Mouse (Mus musculus) ZHBTc4 (cell line): ENCODE measurements around the gene Cwc27.

Experiments used
- DNase-seq: peaks from one replicate; pipeline ENCODE4 v3.0.0-alpha.2; 2011; ENCODE audit warnings: low read depth, low spot score

The Cwc27 gene

DNA sequence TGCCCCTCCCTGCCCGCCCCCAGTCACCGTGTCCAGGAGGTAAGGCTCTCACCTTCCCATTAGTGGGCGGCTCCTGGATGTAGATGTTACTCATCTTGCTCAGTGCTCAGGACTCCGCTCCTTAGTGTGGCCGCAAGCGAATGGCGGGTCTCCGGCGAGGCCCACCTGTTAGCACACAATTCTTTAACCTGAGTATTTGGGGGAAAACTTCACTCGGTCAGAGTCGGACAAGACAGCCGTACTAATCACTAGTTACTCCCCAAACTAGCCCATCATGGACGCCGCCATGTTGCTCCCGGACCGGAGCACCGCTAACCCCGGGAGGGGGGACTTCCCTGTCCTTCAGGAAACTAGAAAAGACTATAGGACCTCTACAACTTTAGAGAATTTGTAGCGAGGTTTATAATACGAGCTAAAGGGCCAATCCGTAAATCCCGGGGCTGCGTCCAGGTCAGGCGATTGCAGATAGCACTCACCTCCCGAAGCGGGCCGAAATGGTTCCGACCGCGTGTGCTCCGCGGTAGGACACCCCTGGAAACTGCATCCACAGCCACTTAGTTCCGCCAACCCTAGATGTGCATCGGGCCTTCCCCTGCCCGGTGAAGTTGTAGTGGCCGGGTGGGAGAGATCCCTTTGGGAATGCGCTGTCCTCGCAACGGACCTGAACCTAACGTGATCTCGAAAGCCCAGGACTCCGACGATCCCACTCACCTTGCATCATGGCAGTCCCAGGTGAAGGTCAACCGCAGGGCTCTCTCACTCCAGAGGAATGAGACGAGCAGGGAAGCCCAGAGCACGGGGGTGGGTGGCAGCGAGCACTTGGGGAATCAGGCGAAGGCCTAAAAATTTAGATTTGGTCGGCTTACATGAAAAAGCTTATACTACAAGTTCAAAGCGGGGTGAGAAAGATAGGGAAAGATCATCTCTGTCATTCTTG, at the start of gene Cwc27:
TSS of gene Cwc27 (minus strand) at position 508 of the 937 bp plus-strand sequence.
- DNase-seq = peak; percentile 93

DNA sequence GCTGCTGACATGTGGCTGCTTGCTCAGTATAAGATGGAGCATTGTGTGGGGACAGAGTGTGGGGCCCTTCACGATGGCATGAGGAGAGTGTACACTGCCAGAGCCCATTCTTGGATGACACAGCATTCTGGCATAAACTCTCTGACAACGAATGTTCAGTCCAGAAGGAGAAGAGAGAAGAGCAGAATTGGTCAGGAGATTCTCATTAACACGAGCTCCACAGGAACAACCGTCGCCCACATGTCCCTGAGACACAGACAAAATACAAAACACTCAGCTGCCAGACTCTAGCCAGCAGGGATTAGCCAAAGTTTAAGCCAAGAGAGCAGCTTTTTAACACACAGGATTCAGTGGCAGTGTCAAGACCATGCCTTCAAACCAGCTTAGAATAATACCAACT, 49.8 kb upstream of the Cwc27 start:
- no peak for DNase-seq

DNA sequence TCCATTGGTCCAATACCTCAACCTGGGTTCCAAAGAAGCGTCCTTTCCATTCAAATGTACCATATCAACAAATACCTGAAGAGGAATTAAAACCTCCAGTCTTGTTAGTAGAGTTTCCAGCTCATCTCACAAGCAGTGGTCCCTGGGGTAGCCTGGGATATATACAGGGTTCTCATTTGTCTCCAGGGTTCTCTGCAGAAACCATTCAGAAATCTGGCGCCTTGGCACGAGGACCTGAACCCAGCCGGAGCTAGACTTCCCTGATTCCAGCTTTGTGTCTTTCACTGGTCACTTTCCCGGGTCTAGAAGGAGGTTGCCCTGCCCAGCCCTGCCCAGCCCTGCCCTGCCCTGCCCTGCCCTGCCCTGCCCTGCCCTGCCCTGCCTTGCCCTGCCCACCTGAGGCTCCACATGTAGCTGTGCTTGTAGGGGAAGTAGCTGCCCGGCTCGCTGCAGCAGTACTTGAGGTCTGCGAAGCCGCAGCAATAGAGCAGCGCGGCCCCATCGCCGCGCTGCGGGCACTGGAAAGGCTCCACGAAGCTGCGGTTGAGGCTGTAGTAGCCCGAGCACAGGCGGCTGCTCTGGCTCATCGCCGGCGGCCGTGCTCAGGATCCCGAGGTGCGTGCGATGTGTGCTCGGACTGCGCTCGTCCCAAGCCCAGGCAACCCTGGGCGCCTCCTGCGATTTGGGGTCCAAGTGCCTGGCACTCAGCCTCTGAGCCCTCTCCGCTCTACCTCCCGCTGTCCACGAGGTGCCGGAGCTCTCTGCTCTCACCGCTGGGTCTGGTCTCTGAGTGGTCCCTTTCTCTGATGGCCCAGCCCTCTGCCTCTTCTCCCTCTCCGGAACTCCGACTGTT, 46.4 kb upstream of the Cwc27 start, which contains the start of gene Shisal2b:
TSS of gene Shisal2b (minus strand) at position 767 of the 853 bp plus-strand sequence.
- peak; percentile 65 for DNase-seq

DNA sequence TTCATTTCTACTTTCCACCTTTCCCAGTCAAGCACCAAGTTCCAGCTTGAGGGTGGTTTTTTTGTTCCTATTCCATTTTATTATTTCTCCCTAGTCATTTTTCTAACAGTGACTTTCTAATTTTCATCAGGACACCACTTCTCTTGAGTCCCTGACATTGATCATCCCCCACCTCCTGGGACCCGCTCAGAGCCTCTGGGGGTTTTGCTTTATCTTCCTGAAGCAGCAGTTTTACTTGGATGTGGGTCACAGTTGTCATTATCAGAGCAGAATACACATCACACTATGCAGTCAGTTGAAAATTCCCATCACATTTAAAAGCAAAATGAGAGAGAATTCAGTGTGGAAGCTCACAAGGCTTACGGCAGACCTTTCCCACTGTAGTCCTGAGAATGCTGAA, 36.7 kb upstream of the Cwc27 start:
- no peak for DNase-seq

DNA sequence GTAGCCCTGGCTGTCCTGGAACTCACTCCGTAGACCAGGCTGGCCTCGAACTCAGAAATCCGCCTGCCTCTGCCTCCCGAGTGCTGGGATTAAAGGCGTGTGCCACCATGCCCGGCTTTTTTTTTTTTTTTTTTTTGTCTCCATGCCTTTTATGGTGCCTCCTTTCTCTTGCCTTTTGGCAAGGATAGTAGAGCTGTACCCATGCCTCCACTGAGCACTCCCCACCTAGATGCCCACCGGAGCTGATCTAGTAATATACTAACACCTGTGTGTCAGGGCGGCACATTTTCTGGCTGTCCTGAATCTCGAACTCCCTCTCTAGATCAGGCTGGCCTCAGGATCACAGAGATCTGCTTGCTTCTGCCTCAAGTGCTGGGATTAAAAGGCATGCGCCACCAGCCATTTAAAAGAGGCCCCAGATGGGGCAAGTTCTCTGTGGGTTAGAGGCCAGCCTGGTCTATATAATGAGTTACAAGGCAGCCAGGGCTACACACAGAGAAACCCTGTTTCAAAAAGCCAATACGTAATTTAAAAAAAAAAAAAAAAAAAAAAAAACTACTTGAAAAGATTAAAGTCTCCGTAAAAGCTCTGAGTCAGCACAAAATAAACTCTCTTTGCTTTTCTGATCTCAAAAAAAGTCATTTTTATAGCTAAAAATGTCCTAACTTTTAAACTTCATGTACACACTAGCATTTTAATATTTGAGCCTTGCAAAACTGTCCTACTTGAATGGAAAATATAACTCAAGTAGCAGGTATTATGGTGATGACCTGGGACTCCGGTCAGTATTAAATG, 26.6 kb upstream of the Cwc27 start:
- peak; percentile 22 for DNase-seq

DNA sequence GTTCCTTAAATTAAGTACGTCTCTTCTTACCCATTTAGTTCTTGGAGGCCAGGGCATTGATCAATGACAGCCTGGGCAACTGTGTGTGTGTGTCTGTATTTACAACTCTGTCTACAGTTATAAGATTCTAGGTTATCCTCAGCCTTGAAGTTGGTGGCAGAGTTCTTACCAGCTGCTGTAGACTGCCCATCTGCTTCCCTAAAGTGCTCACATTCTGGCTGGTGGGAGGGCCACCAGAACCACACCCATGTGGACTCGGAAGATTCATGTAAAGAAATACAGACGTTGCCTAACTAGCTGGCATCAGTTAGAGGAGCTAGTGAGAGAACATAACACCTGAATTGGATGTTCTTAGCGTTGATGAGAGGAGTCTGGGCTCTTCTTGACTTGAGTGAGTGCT, 25.0 kb upstream of the Cwc27 start:
- peak; percentile 12 for DNase-seq

DNA sequence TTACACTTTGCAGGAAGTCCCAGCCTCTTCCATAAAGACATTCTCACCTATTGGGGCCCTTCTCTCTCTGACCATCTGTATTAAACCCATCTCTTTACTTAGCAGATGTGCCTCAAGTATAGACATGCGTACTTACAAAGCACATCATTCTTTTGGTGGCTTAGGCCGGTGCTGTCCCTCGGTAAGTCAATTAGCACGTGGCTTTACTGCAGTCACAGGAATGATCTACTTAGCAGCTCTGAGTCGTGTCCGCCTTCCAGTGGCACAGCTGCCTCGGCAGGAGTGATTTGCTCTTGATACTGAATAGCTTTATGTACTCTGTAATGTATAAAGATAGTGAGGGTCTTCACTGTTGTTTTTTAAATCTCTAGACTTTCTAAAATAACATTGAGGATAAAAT, 20.7 kb upstream of the Cwc27 start:
- DNase-seq = no peak

DNA sequence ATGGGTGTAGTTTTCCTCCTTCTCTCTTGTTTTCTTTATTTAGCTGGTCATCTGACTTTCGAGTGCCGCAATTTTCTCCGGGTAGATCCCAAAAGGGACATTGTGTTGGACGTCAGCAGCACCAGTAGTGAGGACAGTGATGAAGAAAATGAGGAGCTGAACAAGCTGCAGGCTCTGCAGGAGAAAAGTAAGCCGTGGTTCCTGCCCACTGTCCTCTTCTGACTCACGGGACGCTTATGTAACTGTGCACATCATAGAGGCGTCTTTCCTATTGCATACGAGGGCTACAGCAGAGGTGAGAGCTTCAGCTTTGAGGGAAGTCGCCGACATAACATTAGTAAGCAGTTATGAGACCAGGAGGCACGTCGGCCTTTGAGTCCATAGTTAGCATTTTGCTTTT, 15.9 kb upstream of the Cwc27 start:
- no peak for DNase-seq

DNA sequence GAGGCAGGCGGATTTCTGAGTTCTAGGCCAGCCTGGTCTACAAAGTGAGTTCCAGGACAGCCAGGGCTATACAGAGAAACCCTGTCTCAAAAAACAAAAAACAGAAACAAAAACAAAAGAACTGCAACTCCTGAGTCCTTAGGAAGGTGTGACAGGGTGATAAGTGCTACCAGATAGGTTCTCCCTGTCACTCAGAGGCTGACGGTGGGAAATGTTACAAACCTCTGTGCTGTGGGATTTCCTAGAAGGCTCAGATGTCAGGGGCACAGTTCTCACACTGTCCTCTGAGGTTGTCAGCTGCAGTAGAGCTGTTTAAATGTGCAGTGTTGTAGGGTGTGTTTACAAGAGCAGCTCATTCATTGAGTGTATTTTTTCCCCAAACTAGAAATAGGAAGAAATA, 8.5 kb upstream of the Cwc27 start:
- no peak for DNase-seq

DNA sequence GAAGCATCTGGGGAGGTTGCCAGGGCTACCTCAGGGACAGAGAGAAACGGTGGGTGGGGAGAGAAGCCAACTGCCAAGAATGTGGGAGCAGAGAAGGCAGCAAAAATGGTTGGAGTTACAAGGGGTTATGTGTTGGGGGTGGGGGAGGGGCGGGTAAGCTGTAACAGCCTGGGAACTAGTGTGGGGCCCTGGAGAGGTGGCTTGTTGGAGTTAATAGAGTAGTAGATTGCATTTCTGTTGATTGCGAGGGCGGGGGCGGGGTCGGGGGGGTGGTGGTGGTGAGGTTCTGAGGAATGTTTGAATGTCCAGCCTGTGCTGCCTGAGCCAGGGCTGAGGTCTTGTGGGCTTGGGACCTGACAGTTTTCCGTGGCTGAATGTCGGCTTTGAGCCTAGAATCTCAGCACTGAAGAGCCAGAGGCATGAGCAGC, 5.5 kb upstream of the Cwc27 start:
- peak; percentile 65 for DNase-seq

DNA sequence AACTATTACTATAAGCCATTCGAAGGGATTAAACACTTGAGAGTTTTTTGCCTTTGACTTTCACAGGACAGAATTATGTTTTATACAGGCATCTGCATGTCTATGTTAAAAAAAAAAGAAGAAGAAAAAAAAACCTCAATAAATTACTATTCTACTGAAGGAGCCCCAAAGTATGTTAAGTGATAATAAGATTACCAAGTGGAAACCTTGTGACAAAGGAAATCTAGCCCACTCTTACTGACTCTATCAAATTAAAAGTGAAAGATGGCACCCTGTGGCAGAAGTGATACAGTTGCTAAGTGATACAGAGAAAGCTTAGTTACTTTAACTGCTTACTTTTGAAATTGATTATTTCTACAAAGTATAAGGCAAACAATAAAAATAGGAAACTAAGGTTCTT, 5.0 kb upstream of the Cwc27 start:
- no peak for DNase-seq

DNA sequence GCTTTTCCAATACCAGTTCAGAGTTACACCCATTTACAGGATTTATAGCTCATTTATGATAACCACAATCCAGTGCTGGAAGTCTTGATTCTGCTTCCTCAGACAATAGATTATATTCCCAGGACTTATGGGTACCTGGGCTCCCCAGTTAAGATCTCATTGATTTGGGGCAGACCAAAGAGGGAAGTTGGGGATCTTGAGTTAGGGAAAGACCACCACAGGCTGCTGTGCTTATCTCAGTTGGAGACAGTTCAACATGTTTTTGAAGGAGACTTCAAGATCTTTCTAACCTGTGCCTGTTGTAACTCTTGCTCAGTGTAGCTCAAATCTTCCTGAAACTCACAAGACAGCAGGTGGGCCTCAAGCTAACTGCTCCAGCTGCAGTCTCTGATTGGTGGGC, 4.2 kb upstream of the Cwc27 start:
- no peak for DNase-seq

DNA sequence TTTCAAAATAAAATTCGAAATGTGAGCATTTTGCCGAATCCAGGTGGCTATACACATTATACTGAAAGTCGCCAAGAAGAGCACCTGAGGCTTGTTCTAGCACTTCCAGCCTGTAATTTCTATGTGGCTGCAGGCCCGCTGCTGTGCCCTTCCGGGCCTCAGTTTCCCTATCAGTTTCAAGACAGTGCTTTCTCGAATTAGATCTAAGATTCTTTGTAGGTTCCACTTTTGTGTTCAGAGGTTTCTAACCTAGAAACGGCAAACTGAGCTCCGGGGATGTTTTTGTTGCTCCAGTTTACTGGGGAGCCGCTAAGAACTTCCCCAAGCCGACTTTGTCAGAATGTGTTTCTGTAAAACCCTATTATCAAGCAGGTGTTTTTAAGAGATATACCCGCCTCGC, 754 bp upstream of the Cwc27 start:
- no peak for DNase-seq

DNA sequence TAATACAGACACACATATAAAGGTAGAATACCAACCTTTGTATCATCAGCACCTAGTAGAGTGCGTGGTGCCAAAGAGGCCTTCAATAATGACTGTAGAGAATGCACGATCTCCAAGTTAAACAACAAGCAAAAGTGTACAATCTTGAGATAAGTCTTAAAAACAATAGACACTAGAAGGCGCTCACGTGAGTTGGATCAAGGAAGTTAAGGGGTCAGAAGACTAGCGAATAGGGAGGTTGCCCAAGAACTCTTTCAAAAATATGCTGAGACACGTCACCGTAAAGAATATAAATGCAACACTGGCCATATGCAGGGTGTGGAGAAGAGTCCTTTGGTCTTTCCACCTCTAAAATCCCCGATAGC, 690 bp downstream of the Cwc27 start:
- DNase-seq = no peak

DNA sequence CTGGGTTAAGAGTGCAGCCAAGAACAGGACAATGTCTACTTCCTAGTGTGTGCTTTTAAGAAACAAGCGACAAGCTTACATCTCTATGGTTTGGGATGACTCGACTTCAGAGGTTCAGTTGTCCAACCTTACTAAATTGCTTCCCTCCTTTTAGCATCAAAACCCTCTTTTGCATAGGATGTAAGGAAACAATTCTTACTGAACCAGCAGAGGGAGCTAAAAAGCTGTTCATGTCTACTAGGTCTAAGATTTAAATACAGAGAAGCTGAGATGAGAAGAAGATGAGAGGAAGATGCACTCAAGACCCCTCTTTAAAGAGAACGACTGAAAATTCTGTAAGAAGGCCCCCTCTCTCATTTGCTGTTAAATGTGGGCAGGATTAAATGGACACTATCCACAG, 11.3 kb downstream of the Cwc27 start:
- peak; percentile 73 for DNase-seq

DNA sequence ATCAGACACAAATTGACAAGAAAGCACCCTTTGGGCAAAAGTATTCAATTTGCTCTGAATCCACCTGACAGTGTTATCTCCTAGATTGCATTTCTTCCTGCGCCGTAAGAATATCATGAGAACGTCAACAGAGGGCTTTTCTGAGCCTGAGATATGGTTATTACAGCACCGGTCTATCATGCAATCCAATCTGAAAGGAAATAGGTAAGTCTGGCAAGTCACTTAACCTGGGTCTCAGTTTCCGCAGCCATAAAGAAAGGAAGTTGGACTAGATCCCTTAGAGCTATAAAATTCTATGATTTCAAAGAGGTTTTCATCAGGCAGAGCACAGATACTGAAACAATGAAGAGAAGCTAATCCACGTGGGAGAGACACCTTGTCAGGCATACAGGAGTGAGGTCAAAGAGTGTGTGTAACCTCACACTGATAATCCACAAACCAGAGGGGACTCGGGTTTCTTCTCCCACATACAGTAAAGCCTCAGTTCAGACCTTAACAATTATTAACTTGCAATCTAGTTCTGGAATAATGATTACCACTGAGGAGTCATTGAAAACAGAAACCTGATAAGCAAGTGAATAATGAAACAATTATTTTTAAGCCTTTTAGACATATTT, 17.3 kb downstream of the Cwc27 start:
- DNase-seq = no peak

DNA sequence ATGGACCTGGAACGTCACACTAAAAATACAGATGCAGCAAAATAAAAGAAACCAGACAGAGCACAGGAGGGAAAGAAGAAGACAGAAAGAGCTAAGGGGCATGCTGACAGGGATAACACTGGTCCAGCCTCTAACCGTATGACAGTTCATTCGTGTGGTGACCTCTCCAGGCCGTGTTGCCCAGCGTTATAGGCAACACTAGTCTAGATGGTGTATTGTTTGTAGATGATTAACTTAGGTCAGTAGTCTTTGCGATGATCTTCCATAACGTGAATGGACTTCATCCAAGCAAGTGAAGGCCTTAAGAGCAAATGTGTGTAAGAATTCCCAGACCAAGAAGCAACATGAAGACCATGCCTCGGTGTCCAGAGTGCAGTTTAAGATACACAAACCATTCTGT, 17.9 kb downstream of the Cwc27 start:
- DNase-seq = no peak

DNA sequence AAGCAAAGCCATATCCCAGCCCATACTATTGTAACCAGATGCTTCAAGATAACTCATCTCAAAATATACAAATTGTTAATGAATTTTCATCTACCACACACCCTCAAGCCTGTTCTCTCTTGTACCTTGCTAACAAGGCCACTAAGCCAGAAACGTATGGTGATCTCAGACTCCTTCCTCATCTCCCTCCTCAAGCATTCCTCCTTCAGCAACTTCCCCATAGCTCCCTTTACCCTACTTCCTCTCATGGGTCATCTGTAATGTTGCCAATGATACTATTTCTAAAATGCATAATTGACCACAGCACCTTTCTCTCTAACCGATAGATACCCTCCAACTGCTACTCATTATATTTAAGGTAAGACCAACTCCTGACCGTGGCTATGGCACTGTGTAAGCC, 22.5 kb downstream of the Cwc27 start:
- DNase-seq = no peak

DNA sequence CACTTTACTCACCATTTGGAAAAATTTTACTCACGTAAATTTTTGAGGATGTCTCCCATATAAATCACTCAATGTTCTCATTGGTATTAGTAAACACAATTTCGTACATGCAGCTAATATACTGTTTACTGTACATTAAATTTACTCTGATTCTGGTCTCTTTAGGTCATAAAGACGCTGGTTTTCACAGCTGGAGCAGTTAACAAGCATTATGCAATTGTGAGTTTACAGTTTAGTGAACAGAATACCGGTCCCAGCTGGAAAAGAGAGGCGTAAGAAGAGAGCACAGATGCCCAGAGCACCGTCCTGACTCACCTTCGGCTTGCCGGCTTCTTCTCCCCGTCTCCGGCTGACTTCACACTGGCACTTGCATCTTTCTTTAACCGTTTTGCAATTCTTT, 24.8 kb downstream of the Cwc27 start, which contains the start of gene Srek1ip1:
TSS of gene Srek1ip1 (plus strand) at position 301 of the 400 bp plus-strand sequence.
- peak; percentile 6 for DNase-seq

DNA sequence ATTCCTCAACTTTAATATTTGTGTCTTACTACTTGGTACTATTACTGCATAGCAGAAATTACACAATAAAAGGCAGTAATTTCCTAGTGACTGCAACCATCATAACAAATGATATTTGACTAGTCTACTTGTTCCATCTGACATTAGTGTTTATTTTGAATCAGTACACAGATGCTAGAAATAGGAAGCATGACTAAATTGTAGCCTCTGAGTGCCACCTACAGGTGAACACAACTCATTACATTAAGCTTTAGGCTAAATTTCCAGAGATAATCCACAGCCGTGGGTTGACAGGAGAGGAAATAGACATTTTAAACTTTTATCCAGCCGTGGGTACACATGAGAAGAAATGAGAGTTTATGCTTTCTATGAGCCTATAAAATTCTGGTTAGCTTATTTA, 27.3 kb downstream of the Cwc27 start:
- peak; percentile 62 for DNase-seq

DNA sequence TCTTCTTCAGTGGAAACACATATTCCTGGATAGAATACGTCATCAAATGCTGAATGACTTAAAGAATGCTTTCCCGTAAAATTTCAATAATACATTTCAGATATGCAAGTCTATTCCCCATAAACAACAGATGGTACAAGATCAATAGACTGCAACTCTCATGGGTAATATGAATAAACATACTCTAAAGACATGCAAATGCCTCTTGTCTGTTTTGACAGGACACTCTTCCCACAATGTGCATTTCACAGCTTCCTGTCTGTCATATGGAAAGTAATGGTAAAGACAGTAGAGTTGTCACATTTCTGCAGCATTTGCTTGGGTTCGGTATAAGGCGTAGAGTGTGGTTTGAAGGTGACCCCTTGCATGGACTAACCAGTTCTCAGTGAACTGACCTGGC, 29.7 kb downstream of the Cwc27 start:
- DNase-seq = no peak
